Mouse (Mus musculus): ENCODE measurements around the gene St6galnac5.
A peak's percentile ranks its signal among the peaks of the same experiment; 100 is the strongest.
"Not testable (repeated sequence)": the region's sequence is repeated elsewhere in the genome, so short reads cannot be mapped to it uniquely, and the experiment has no call there.

St6galnac5 gene

DNA sequence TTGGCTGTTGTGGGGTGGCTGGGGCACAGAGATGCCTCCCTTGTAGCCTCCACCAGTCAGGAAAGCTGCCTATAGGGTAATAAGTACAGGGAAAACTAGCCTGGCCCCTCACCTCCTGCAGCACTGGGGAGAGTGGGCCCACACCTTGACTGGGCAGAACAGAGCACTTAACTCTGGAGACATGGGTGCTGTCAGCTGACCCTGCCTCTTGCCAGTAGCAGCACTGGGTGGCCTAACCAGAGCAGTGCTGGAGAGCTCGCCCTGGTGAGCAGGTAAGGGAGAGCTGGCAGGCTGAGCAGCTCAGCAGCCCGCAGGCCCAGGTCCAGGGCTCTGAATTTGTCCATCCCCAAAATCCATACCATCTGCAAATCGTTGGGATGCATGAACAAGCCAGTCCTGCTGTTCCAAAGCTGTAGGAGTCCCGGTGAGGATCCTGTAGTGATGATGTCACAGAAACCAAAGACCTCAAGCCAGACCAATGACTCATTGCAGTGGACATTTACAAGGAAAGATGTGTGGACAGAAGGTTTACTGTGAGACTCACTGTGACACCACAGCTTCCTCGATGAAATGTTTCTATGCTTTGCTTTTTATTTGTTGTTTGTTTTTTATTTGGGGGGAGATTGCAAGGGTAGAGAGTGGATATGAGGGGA is 193.6 kb downstream of the St6galnac5 start:
- not testable (repeated sequence) for DNase-seq (ENCODE audit: low read depth, low spot score)

- DNase-seq (ENCODE audit: low read depth, low spot score) = not testable (repeated sequence)
These were observed 197.7 kb downstream of the St6galnac5 start for GRCm38 (mm10) chr3:152784353-152784752.

- peak; percentile 67 for DNase-seq (ENCODE audit: low read depth, low spot score)
These were observed 198.3 kb downstream of the St6galnac5 start for GRCm38 (mm10) chr3:152783792-152784191.

GRCm38 (mm10) chr3:152779819-152780218 is 202.2 kb downstream of the St6galnac5 start:
- DNase-seq (ENCODE audit: low read depth, low spot score) = no peak

DNA sequence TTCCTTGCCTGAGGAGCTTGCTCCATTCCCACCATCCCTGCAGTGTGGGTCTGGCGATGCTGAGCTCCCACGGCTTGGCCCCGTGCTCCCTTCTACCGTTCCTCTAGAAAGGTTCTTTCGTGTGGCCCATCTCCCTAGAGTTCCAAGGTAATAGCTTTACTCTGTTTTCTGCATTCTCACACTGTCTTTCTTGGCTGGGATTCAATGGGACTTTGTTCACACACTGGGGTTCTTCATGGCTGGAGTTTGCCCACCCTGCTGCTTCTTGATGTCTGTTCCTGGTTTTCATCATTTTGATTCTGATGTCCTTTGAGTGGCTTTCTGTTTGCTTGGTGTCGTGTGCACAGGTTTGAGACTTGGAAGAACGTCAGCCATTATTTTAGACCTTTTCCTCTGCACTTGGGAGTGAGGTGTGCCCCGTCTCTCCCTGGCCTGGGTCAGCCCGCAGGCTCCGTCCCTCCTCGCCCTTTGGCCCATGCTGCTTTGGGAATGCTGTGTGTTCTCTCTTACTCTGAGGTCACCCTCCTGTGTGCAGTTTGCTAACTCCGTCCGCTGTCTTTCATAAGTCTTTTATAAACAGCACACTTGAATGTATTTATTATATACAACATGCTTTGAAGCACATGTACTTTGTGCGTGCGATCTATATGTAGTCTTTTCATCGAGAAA is 205.0 kb downstream of the St6galnac5 start:
- no peak for DNase-seq (ENCODE audit: low read depth, low spot score)

DNA sequence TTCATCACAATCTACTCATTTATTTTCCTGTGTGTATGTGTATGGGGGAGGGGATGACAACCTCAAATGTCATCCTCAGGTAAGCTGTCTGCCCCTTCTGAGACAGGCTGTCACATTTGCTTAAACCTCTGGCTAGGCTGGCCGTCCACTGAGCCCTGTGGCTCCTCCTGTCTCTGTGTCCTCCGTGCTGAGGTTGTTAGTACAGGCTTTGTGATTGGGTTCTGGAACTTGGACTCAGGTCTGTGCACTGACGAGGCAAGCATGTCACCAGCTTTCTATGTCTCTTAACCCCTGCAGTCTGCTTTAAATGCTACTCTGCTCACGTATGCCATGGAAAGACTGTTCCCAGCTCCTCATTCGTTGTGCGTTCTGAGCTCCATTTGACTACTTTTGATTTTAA is 205.7 kb downstream of the St6galnac5 start:
- DNase-seq (ENCODE audit: low read depth, low spot score) = no peak

GRCm38 (mm10) chr3:152770056-152770455 is 212.0 kb downstream of the St6galnac5 start:
- no peak for DNase-seq (ENCODE audit: low read depth, low spot score)

- no peak for DNase-seq (ENCODE audit: low read depth, low spot score)
These were observed 214.6 kb downstream of the St6galnac5 start for GRCm38 (mm10) chr3:152767485-152767884.
